Mouse (Mus musculus): ENCODE data around the gene Cd300lb. TPM values are rescaled to one million over a fixed set of nuclear protein-coding genes. Genes with fewer than 3 reads are reported as not detected.
"Not testable (repeated sequence)": the region's sequence is repeated elsewhere in the genome, so short reads cannot be mapped to it uniquely, and the experiment has no call there.

The Cd300lb gene
- polyA plus RNA-seq, 2 experiments: 0.66 to 1.5 TPM

DNA sequence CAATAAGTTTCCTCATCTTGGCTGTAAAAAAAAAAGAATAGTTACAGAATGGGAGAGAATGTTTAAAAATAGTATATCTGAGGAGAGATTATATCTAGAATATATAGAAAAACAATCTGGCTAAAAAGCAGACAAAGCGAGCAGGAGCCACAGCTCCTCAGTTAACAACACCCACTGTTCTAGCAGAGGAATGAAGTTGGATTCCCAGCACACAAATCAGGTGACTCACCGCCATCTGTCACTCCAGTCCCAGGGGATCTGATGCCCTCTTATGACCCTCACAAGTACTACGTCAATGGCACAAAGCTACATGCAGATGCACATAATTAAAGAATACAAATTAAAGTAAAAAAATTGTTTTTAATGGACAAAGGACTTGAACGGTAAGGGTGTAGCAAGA lies 11.7 kb downstream of the Cd300lb start:
- ATAC-seq (ENCODE audit: insufficient read depth): no peak
- no peak for DNase-seq (ENCODE audit: low read depth in 3 of 3, low spot score in 3 of 3)
- no peaks in the 10 kb centered on the region for H3K36me3 ChIP-seq (replicated peaks; ENCODE audit: control insufficient read depth, insufficient read depth, low read depth)
- no peak overlapping the region for H3K4me3 ChIP-seq (ENCODE audit: insufficient read depth in 1 of 2, low read depth in 2 of 2, low read length in 2 of 2)
- TF ChIP-seq EP300 (IDR thresholded peaks at IDR 0.05; ENCODE audit: low read depth): no peak
- no peak for TF ChIP-seq CTCF (IDR thresholded peaks at IDR 0.05; ENCODE audit: low read depth)
- H3K9me3 ChIP-seq (ENCODE audit: control insufficient read depth, low read length): no peaks in the 10 kb centered on the region
- H3K4me1 ChIP-seq (replicated peaks; ENCODE audit: control insufficient read depth in 2 of 2, insufficient read depth in 2 of 2, low read length in 1 of 2): no peaks in the 10 kb centered on the region
- no peak overlapping the region for H3K9ac ChIP-seq (replicated peaks)
- no peaks in the 10 kb centered on the region for H3K27me3 ChIP-seq (ENCODE audit: control insufficient read depth, insufficient read depth, low read length)
- H3K27ac ChIP-seq: no peak overlapping the region
- H3K4me2 ChIP-seq (ENCODE audit: low read depth): no peak overlapping the region
- WGBS (ENCODE audit: insufficient replicate concordance): 70% methylated on average over 4 of the region's 4 CpGs

DNA sequence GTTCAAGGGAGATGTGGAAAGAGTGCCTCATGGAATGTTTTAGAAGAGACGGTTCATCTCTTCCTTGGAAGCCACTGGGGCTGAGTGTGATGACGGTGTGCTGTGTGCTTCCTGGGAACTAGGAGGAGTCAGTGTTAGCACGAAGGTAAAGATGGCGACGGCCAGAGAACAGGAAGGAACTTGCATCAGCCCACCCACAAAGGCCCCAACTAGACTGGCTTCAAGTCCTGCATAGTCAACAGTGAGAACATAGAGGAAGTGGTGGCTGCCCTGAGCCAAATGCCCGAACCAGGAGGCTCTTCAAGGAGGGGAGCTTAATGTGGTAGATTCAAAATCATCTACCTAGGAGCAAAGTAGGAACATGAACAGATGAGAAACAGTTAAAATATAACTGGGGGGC lies 17.1 kb downstream of the Cd300lb start:
- H3K36me3 ChIP-seq (replicated peaks; ENCODE audit: control insufficient read depth, insufficient read depth, low read depth): no peaks in the 10 kb centered on the region
- DNase-seq (ENCODE audit: low read depth in 3 of 3, low spot score in 3 of 3) (no peak), ATAC-seq (ENCODE audit: insufficient read depth) (no peak)
- H3K27ac ChIP-seq: no peak overlapping the region
- H3K4me3 ChIP-seq (ENCODE audit: insufficient read depth in 1 of 2, low read depth in 2 of 2, low read length in 2 of 2): no peak overlapping the region
- no peak for TF ChIP-seq EP300 (IDR thresholded peaks at IDR 0.05; ENCODE audit: low read depth)
- TF ChIP-seq CTCF (IDR thresholded peaks at IDR 0.05; ENCODE audit: low read depth): no peak
- WGBS (ENCODE audit: insufficient replicate concordance): 29% methylated on average over 6 of the region's 6 CpGs
- H3K4me2 ChIP-seq (ENCODE audit: low read depth): no peak overlapping the region
- no peaks in the 10 kb centered on the region for H3K9me3 ChIP-seq (ENCODE audit: control insufficient read depth, low read length)
- no peaks in the 10 kb centered on the region; a peak in 1 of 4 replicates for H3K4me1 ChIP-seq (replicated peaks; ENCODE audit: control insufficient read depth in 2 of 2, insufficient read depth in 2 of 2, low read length in 1 of 2)
- no peak overlapping the region for H3K9ac ChIP-seq (replicated peaks)
- H3K27me3 ChIP-seq (ENCODE audit: control insufficient read depth, insufficient read depth, low read length): no peaks in the 10 kb centered on the region

DNA sequence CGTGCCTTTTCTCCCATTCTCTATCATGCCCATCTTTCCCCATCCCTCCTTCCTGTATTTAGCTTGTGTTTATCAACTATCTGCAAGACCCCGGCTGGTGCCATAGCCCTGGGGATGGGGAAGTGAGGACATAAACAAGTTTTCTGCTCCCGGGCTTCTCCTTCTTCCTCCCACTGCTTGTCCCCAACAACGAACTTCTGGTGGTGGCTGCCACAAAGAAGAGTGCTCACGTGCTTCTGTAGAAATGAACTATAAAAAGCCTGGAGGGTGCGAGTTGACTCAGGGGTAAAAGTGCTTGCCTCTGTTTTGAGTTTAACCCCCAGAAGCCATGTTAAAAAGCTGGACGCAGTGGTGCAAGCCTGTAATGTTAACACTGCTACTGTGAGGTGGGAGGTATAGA lies 19.2 kb downstream of the Cd300lb start:
- H3K27me3 ChIP-seq (ENCODE audit: control insufficient read depth, insufficient read depth, low read length): no peaks in the 10 kb centered on the region
- H3K4me3 ChIP-seq (ENCODE audit: insufficient read depth in 1 of 2, low read depth in 2 of 2, low read length in 2 of 2): no peak overlapping the region
- ATAC-seq (ENCODE audit: insufficient read depth) (no peak), DNase-seq (ENCODE audit: low read depth in 3 of 3, low spot score in 3 of 3) (no peak)
- no peak for TF ChIP-seq CTCF (IDR thresholded peaks at IDR 0.05; ENCODE audit: low read depth)
- no peaks in the 10 kb centered on the region for H3K36me3 ChIP-seq (replicated peaks; ENCODE audit: control insufficient read depth, insufficient read depth, low read depth)
- no peak overlapping the region for H3K27ac ChIP-seq
- no peak overlapping the region for H3K9ac ChIP-seq (replicated peaks)
- 8% methylated on average over 7 of the region's 7 CpGs for WGBS (ENCODE audit: insufficient replicate concordance)
- no peaks in the 10 kb centered on the region for H3K9me3 ChIP-seq (ENCODE audit: control insufficient read depth, low read length)
- H3K4me2 ChIP-seq (ENCODE audit: low read depth): no peak overlapping the region
- no peaks in the 10 kb centered on the region; a peak in 1 of 4 replicates for H3K4me1 ChIP-seq (replicated peaks; ENCODE audit: control insufficient read depth in 2 of 2, insufficient read depth in 2 of 2, low read length in 1 of 2)

DNA sequence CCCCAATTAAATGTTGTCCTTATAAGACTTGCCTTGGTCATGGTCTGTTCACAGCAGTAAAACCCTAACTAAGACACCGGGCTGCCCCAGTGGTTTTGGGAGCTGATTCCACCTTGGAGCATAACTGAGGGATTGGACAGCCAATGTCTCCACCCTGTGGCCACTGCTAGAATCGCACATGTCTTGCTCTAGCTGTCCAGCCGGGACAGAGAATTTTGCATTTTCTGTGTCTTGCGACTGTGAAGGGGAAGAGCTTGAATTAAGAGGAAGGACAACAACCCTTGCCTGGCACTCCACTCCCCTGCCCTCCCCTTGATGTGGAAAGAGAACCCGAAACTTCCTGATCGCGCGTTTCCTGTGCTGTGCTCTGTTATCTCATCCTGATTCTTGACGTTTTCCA lies 21.3 kb downstream of the Cd300lb start:
- DNase-seq (ENCODE audit: low read depth in 3 of 3, low spot score in 3 of 3): peak in 2 of 3 experiments; percentile 33 to 44
- Histone ChIP-seq H3K9me3 (ENCODE audit: control insufficient read depth, low read length) (no peaks in the 10 kb centered on the region), H3K36me3 (replicated peaks; ENCODE audit: control insufficient read depth, insufficient read depth, low read depth) (no peaks in the 10 kb centered on the region), H3K27me3 (ENCODE audit: control insufficient read depth, insufficient read depth, low read length) (no peaks in the 10 kb centered on the region), H3K4me2 (ENCODE audit: low read depth) (no peak overlapping the region), H3K4me3 (ENCODE audit: insufficient read depth in 1 of 2, low read depth in 2 of 2, low read length in 2 of 2) (no peak overlapping the region), H3K4me1 (replicated peaks; ENCODE audit: control insufficient read depth in 2 of 2, insufficient read depth in 2 of 2, low read length in 1 of 2) (no peaks in the 10 kb centered on the region; a peak in 1 of 4 replicates), H3K9ac (replicated peaks) (no peak overlapping the region), H3K27ac (no peak overlapping the region)
- ATAC-seq (ENCODE audit: insufficient read depth): no peak
- TF ChIP-seq CTCF (IDR thresholded peaks at IDR 0.05; ENCODE audit: low read depth): peak; percentile 82
- no peak for TF ChIP-seq EP300 (IDR thresholded peaks at IDR 0.05; ENCODE audit: low read depth)
- 2% methylated on average over 9 of the region's 9 CpGs for WGBS (ENCODE audit: insufficient replicate concordance)

DNA sequence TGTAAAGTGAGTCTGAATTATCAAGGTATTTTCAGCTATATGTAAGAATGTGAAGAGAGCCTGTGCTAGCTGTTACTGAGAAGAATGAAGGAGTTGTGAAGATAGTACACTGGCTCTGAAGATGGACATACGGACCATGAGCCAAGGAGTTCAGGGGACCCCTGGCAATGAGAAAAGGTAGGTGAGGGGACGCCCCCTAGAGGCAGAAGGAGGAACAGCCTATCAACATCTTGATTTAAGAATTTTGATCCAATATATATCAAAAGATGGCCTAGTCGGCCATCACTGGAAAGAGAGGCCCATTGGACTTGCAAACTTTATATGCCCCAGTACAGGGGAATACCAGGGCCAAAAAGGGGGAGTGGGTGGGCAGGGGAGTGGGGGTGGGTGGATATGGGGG lies 24.6 kb downstream of the Cd300lb start:
- not testable (repeated sequence) for H3K9me3 ChIP-seq (ENCODE audit: control insufficient read depth, low read length); H3K27ac ChIP-seq; H3K4me2 ChIP-seq (ENCODE audit: low read depth); H3K4me1 ChIP-seq (replicated peaks; ENCODE audit: control insufficient read depth in 2 of 2, insufficient read depth in 2 of 2, low read length in 1 of 2); H3K4me3 ChIP-seq (ENCODE audit: insufficient read depth in 1 of 2, low read depth in 2 of 2, low read length in 2 of 2); H3K9ac ChIP-seq (replicated peaks); DNase-seq (ENCODE audit: low read depth in 3 of 3, low spot score in 3 of 3); H3K27me3 ChIP-seq (ENCODE audit: control insufficient read depth, insufficient read depth, low read length); ATAC-seq (ENCODE audit: insufficient read depth); H3K36me3 ChIP-seq (replicated peaks; ENCODE audit: control insufficient read depth, insufficient read depth, low read depth)
- WGBS (ENCODE audit: insufficient replicate concordance): 15% methylated on average over 3 of the region's 3 CpGs
- peak; percentile 45 for TF ChIP-seq CTCF (IDR thresholded peaks at IDR 0.05; ENCODE audit: low read depth)
